Mouse (Mus musculus) NIH3T3 (cell line): ENCODE measurements at regions not wholly inside any gene's neighbourhood (a gene's known extent, or its start where the extent isn't known, plus 50 kb on each side); places are given as distances from the start of the nearest gene placed in this dataset.
A peak's percentile ranks its signal among the peaks of the same experiment; 100 is the strongest.

Source experiments
- DNase-seq: peaks from one replicate; pipeline ENCODE4 v3.0.0-alpha.2; 2012; ENCODE audit warnings: low read depth

DNA sequence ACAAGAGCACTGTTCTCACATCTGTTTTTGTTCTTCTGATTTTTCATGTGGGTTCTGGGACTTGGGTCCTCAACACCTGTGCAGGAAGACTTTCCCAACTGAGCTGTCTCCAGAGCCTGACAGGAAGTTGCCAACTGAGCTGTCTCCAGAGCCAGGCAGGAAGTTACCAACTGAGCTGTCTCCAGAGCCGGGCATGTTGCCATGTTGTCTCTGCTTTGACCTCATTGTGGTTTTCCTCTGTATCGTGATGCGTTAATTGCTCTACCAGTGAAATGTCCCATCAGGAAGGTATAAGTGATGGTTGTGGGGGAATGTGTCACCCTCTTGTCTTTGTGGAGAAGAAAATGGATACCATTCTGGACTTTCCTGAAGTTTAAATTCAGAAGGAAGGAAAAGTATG is 54.4 kb upstream of the Olfm4 start:
- peak; percentile 9 for DNase-seq

DNA sequence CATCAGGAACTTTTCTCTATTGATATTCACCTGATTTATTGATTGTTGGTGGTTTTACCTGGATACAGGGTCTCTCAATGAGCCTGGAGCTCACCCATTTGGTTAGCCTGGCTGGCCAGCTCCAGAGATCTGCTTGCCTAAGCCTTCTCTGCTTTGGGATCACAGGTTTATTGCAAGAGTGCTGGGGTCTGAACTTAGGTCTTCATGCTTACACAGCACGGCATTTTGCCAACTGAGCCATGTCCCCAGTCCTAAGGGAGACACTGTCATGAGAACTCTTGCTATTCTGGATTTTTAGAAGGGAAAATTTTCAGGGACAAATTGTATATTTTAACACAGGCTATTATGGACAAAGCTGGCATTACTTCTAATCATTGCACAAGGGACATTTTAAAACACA is 56.7 kb upstream of the Olfm4 start:
- DNase-seq, result no peak

DNA sequence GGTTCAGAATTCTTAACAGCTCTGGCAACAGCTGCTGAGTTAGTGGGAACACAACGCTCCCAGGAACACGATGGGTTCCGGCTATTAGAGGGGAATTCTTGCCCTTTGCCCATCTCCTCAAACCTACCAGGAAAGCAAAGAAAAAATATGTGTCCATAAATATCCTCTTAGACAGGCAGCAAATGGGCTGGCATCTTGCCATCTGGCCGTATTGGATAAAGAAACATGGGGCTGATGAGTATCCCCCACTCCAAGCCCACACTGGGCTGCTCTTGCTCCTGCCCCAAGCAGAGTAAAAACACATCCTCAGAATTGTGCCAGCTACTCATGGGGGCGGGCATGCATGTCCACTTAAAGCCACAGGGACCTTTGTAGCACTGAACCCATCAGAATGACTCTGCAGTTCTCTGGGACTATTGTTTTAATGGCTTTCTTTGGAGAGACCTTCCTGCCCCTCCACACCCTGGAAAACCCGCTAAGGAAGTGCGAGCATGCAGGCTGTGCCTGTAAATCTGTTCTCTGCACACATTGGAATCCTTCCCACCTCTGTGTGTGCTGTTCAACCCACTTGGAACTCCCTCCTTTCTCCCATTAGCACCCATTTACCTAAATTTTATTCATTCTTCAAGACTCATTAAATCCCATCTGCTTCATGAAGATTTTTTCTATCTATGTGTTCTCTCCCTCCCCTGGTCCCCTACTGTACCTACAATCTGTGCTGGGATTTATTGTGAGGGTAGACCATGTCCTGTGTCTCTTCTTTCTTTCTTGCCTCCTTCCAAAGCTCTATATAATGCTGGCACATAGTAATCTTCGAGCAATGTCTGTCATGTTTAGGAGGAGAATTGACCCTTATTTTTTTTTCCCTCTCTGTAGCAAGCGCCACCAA is 66.7 kb upstream of the Olfm4 start:
- DNase-seq, result peak; percentile 1

DNA sequence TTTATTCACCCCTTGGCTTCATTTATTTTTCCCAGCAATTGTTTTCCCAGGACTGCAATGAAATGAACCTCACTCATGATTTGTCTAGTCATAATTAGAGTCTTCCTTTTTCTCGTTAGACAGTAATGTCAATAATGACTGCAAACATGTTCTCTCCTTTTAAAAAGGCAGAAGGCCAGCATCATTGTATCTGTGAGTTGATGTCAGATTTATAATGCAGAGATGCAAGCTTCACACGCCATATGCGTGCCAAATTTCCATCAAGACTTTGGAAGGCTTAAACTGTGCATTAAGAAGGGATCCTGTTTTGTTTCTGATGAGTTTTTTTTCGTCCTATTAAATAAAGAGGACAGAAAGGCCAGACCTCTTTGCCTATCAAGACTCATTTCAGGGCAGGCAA is 68.9 kb upstream of the Olfm4 start:
- no peak for DNase-seq

DNA sequence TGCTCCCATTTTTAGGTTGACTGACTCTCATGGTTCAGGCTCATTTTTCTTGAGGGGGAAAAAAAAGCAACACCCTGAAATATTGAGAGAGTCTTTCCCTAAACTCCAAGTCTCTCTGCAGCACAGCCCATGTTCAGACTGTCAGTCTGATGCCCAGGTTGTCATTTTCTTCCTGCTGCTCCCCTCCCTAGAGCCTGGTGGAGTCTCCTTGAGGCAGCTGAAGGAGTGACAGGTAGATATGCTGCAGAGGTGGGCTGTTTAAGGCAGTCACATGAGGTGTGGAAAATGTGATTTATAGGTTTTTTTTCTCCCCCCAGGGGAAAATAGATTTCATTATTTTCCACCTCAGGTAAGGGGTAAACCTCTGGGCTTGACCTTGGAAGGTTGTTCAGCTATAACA is 70.6 kb upstream of the Olfm4 start:
- DNase-seq, result no peak

DNA sequence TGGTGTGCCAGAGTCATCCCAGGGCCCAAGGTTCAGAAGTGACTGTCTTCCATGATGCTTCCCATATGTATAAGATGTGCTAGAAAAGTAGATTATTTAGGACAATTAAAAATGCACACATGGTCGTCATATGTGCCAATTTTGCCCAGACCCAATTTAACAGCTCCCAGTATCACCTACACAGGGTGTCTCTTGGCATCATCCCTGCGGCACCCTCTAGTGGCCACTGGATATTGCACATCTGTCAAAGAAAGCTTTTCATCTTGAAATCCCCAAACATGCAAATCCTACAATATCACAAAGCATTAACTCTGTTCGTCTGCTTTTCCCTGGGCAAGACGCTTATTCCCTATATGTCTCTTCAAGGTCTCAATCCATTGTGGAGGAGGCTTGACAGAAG is 71.3 kb upstream of the Olfm4 start:
- peak; percentile 52 for DNase-seq

DNA sequence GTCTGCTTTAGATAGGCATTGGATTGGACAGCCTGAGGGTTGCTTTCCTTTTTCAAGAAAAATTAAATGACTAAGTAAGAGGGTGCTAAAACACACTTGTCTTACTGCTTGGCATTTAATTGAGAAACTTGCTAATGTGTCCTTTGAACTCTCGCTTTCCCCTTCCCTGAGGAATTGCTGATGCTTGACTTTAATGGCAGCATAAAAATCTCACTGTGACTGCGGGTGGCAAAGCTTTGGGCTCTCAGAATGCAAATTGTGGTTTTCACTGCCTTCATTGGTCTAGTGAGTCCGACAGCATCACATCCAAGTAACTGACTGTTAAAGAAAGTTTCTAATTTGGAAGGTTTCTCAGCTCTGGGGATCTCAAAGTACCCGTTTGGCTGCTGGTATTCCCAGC is 76.1 kb upstream of the Olfm4 start:
- DNase-seq, result no peak

DNA sequence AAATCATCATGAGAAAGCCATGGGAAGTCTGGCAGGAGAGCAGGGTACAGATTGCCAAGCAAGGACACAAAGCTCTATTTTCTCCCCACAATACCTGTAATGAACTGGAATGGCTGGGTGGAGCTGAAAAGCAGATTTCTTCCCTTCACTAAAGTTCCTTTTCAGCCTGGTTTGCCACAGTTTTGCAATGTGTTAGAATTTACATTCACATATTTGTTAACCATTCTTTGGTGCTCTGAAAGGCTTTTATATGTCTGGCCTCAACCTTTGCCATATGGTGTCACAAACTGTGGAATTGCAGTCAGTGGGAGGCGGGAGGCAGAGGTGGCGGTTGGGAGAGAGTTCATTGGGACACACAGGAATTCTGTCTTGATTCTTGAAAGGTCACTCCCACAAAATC is 78.3 kb upstream of the Olfm4 start:
- DNase-seq, result no peak

DNA sequence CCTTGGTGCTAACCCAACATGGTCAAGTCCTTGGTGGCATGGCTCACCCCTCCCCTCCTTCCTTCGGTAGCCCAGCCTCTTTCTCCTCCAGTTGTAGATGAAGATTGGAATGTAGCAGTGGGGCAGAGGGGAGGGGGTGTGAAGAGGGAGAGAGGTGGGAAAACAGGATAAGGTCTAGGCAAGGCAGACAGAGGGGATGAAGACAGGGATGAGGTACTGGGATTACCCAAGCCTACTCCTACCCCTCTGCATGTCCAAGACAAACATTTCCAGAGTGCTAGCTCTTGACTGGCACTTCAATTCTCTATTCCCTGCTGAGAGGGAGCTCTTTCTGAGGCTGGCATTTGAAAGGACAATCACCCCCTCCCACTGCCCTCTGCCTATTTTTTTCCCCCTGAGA is 81.5 kb upstream of the Olfm4 start:
- DNase-seq, result no peak

DNA sequence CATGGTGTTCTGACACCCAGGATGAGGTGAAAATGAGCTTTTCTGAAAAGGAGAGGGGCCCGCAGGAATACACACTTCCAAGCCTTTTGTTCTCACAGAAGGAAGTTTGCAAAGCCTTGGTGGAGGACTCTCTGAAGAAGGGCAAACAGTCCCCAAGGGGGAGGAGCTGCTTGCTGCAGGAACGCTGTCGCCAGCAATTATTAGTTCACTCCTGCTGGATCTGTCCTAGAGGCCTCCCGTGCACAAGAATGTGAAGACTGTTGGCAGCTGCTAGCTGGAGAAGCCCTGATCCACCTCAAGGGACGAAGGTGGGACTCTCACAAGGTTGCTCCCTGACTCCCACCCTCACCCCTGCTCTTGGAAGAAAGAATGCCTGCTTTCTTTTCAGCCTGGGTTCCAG is 85.6 kb upstream of the Olfm4 start:
- DNase-seq, result no peak

DNA sequence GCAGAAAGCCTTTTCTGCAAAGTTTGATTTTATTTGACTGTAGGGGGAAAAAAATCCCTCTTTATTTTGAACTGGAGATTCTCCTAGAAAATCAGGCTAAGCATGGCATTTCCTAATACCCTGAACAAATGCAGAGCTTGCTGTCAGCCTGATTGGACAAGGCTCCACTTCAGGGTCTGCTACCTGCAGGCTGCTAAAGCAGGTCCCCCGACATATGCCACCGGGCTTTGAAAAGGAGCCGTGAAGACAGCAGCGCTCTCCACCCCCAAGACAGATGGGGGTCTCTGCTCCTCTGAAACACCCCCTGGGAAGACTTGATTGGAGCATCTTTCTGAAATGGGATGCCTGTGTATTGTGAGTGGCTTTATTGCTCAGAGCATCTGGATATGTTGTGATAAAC is 90.6 kb upstream of the Olfm4 start:
- no peak for DNase-seq

DNA sequence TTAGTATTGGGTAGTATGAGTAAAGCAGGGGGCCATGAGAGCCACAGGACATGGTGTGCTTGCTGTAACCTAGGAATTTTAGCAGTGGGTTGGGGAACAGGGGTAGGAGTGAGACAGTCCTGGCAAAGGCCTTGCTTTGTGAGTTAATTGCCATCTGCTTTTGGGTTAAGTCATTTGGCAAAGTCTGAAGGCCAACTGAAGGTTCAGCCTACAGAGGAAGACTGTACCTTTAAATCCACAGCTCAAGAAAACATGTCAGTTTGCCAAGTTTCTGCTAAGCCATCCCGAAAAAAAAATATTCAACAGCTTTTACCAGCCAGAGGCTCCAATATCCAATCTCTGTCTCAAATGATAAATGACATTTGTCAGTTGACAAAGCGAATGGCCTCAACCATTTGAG is 93.2 kb upstream of the Olfm4 start:
- DNase-seq, result no peak

DNA sequence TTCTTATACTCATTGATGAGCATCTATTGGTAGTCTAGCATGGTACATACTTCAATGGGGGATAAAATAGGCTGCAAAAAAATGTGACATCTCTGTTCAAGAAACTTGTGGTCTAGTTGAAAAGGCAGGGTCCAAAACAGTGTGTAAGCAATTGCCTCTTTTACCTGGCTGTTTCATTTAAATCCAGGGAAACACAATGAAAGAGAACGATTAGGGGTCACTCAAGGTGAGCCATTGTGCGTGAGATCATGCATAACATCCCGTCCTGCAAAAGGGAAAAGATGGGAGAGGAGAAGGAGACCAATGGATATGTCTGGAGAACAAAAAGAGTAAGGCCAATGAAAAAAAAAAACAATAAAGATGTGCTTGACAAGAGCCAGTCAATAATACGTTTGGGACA is 93.6 kb upstream of the Olfm4 start:
- no peak for DNase-seq

DNA sequence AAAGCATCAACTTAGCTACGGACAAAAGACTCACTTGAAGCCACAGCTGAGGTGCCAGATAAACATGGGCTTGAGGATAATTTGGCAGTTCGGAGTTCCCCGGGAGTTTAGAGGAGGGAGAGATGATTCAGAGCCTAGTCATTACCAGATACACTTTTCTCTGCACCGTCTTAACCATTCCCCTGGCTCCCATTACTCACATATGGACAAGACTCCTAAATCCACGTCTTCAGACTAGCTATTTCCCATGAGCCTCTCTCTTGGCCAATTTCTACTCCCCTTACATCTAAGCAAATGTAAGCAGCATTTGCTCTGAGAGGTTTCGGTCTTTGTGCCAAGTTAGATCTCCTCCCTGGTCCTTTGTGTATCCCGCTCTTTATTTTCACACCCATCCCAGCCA is 100.4 kb upstream of the Olfm4 start:
- DNase-seq, result peak; percentile 5

DNA sequence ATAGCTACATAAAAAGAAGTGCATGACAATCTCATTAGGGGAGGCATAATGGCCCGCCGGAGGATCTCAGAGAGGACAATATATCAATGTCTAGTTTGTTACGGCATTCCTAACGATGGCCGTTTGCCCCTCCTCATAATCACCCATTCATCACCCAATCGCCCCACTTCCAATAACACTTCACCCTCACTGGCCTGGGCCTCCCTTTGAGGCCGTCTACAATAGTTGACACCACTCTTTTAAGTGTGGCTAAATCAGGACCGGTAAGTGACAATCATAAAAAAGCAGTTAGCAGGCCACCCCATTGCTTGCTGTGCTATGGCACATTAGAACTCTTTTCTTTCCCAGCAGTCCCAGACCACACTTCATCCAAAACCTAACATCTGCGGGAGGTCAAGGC is 102.2 kb upstream of the Olfm4 start:
- DNase-seq, result no peak

DNA sequence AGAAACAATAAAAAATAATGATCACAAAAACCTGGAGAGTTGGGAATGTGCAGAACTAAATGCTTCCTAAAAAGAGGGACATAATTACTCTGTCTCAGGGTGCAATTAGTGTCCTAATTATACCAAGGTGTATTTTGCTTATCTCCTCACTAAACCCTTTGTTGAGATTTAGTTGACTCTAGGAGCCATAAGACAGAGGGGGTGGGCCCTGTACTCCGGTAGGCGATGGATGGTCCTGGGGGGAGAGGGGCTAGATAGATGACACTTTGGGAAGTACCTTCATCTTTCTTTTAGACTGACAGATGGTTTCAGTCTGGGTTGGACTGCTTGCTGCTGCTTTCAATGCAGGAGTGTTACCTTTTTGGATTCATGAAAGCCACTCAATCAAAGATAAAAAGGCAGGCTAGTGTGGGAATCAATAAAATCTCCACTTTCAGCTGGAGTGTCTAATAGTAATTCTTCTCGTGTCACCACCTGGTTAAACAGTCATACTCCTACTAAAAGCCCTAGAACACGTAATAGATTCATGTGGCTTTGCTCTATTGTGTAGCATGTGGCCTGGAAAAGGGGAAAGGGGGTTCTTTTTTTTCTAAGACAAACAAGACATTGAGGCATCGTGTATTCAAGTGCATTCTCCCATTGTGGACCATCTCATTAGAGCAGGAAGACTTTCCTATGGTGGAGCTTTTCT is 103.7 kb upstream of the Olfm4 start:
- DNase-seq, result no peak

DNA sequence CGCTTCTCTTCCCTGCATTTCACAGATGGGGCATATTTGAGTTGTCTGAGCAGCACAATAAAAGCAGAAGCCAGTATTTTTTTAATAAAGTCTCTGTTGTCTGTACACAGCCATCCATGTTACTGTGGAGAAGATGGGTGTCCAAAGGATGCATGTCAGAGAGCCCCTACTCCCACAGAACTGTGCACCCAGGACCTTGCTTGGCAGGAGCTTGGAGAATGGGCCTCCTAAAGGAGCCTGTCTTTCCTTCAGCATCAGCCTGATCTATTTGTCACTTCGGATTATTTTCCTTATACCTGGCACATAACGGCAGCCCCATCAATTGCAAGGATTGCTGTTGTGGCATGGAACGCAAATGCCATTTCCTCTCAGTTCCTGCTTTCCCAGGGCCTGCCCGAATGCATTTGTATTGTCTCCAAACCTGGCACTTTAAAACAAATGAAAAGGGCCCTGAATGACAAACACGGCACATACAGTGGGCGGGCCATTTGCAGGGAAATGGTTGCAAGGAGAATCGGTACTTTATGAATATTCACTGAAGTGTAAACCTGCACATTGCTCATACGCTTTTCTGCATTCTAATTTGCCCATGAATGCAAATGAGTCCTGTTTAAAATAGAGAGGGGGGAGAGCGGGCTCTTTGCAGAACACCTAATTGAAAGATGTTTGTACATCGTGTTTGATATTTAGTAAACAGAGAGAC is 104.4 kb upstream of the Olfm4 start:
- DNase-seq, result no peak

DNA sequence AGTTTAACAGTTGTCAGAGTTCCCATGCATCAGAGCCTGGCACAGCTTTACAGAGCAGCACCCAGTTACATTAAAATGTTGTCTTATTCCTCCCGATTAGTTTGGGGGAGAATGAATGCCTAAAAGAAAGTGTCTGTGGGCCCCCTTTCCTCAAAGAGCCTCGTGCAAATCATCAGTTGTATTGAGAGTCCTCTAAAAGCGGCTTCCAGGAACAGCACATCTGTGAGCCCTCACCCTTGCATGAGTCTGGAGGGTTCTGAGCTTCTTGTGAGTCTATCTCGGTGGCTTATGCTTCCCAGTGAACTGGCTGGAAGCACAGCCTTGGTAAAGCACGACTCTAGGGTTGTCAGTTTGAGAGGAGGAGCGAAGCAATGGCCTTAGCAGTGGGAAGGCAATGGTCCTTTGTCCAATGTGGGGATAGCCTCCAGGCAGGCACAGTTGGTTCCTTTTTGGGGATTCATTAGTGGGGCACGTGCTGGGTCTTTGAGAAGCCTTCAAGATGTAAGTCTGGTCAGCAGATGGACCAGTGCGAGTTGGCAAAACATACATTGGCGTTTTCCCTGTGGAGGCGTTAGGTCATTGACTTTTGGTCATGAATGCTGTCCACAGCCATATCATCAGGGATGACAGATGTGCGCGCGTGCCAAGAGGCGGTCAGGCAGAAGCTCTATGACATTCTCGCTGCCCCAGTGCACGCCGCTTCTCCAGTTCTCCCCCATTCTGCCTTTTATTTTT is 105.4 kb upstream of the Olfm4 start:
- no peak for DNase-seq

DNA sequence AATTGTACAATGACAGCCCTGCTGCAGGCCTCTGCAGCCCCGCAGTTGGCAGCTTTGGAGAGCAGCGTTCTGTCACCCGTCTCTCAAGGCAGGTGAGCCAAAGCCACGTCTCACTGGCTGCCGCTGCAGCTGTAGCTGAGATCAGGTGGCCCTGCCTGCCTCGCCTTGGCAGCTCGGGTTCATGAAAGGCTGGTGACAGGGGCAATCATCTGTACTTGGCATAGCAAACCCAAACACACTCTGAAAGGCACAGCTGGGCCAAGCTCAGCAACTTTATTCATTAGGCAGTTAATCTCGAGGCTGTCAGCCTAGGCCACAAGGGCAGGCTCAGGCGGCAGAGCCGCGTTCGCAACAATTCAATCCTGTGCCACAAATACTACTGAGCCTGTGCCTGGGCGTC is 102.0 kb upstream of the Pcdh8 start:
- no peak for DNase-seq

DNA sequence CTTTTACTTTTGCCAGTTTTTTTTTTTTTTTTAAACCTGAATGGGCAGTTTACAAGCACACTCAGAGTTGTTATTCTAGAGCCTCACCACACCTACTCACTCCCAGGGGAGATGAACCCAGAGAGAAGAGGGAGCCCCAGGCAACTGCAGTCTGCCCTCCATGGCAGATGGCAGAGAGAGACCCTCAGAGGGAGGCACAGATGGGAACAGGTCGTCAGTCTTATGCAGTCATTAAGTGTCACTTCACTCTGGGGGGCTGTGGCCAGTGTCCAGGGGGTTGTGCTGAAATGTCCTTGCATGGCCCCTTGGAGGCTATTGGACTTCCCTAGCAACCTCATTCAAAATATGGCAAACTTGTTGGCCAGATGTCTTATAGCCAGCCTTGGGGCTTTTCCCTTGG is 101.3 kb upstream of the Pcdh8 start:
- no peak for DNase-seq

DNA sequence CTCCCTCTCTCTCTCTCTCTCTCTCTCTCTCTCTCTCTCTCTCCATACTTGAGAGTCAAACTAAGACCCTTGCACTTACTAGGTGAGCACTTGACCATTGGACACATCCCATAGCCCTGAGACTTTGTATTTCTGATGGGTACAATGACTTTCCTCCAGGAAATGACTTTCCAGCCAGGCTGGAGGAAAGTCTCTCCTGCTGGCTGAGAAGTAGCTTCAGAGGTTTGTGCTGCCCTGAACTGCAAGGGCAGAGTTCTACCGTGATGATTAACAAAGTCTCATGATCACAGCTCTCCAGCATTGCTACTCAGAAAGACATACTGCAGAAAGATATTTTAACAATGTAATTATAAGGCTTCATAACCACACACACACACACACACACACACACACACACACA is 98.2 kb upstream of the Pcdh8 start:
- DNase-seq, result no peak

DNA sequence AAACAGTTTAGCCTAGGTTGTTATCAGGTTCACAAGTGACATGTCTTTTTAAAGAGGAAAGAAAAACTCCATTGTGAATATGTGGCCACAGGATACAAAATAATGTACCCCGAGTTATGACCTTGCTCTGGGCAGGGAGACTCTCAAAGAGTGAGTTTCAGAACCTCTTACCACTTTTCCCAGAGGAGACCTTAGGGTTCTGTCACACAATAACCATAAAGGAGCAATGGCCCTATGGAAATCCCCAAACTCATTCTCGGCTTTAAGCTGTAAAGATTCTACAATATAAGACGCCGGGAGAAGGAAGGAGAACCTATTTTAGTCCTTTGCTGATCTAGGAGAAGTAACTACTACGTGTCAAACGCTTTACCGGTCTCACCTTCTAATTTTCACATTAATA is 85.1 kb upstream of the Pcdh8 start:
- DNase-seq, result no peak

DNA sequence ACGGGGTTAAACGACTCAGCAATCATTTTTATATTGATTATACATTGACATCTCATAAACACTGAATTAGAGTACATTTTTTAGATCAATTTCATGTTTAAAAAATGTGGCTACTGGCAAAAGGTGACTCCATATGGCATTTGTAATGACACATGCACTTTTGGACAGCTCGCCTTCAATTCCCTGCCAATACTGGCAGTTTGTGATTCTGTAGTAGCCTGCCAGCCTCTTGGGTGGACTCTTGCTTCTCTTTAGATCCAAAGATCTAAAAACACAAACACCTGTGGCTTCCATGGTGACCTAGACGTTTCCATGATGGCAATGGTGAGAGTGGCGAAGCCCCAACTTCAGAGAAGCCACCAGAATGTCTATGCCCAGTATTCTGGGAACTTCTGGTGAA is 83.1 kb upstream of the Pcdh8 start:
- DNase-seq, result no peak
